Mouse (Mus musculus) fat pad, adult 2 months (tissue): ENCODE results near the gene Dhx30.
"Not testable (repeated sequence)": the region's sequence is repeated elsewhere in the genome, so short reads cannot be mapped to it uniquely, and the experiment has no call there.

Experiments
- DNase-seq: peaks from one replicate; pipeline ENCODE4 v3.0.0-alpha.2; 2011; ENCODE audit warnings: low read depth, low spot score; ENCODE audit errors: extremely low read depth

Dhx30 gene

DNA sequence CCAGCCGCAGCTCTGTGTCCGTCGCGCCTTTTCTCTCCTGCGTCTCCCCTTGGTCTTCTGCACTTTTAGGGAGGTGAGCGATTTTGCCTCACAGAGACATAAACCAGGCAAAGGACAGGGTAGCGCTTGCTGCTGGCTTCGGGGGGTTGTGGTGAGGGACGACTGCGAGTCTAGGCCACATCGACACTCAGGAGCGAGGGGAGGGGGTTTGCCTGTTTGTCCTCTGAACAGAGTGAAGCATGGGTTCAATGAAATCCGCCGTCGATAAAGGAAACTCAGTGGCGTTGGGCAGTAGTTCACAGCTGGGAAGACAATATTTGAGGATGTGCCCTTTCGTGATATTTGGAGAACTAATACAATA is at the start of gene Dhx30:
TSS of gene Dhx30 (minus strand) at position 52 of the 361 bp plus-strand sequence.
- no peak for DNase-seq

DNA sequence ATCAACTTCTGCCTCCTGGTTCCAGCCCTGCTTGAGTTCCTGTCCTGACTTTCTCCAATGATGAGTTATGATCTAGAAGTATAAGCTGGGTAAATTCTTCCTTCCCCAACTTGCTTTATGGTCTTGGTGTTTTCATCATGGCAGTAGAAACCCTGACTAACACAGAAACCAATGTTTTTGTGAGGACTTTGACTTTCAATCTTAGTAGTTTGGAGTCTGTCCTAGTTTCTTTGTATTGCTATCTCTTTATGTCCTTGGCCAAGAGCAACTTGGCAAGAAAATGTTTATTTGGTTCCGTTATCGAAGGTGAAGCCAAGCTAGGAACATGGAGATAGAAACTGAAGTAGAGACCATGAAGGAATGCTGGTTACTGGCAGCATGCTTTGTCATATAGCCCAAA is 45.4 kb upstream of the Dhx30 start:
- DNase-seq = no peak

DNA sequence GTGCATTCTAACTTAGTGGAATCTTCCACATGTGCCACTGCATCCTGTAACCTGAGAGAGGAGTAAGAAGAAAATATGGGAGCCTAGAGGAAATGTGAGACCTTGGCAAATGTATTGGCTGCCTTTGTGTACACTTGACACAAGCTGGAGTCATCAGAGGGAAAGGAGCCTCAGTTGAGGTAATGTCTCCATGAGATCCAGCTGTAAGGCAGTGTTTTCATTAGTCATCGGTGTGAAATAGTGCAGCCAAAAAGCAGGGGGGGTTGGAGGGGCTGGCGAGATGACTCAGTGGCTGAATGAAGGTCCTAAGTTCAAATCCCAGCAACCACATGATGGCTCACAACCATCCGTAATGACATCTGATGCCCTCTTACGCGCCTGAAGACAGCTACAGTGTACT is 44.8 kb upstream of the Dhx30 start:
- no peak for DNase-seq

DNA sequence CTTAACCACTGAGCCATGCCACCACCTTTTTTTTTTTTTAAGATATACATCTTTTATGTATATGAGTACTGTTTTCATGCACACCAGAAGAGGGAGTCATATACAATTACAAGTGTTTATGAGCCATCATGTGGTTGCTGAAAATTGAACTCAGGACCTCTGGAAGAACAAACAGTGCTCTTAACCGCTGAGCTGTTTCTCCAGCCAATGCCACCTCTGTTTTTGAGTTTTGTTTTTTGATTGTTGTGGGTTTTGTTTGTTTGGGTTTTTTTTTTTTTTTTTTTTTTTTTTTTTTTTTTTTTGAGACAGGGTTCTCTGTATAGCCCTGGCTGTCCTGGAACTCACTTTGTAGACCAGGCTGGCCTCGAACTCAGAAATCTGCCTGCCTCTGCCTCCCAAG is 42.9 kb upstream of the Dhx30 start:
- DNase-seq = not testable (repeated sequence)

DNA sequence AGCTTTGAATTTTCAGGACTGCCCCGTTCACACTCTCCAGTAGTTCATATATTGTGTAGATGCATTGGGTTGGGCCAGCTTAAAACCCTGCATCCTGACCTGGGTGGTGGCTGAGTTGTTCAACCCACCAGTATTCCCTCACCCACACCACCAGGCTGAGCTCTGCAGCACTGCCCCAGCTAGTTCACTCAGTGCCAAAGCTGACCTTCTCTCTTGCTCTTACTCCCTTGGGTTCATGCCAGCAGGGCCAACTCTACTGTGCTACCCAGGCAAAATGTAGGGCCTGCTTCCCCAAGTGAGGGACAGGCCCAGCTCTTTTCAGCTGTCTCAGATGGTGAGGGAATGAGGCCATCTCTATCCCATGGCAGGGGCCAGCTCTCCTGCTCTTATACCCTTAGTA is 41.4 kb upstream of the Dhx30 start:
- no peak for DNase-seq

DNA sequence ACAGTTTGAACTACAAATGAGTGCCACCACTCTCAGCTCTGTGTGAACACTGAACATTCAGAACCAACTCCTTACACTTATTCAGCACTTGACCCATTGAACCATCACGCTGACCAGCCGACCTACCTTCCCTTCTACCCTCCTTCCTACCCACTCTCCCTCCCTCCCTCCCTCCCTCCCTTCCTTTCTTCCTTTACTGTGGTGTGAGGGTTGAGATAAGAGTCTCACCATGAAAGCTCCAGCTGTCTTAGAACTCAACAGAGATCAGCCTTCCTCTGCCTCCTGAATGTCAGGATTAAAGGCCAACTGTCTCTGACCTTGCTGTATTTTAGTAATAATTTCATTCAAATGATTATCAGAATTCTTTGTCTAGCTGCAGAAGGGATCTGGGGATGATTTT is 31.0 kb upstream of the Dhx30 start:
- no peak for DNase-seq

DNA sequence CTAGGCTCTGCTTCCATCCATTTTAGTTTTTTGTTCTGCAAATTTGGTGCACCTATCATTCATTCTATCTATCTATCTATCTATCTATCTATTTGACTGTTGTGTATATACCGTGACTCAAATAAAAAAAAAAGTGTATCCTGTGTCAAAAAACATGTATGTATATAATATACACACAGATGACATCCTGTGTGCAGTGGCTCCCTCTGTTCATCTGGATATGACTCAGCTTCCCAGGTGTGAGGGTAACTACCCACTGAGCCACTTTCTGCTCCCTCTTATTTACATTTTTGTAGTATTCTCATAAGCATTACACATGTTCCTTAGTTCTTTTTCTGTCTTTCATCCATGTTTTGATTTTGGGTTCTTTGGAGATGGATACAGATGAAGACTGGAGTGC is 24.5 kb upstream of the Dhx30 start:
- DNase-seq = no peak

DNA sequence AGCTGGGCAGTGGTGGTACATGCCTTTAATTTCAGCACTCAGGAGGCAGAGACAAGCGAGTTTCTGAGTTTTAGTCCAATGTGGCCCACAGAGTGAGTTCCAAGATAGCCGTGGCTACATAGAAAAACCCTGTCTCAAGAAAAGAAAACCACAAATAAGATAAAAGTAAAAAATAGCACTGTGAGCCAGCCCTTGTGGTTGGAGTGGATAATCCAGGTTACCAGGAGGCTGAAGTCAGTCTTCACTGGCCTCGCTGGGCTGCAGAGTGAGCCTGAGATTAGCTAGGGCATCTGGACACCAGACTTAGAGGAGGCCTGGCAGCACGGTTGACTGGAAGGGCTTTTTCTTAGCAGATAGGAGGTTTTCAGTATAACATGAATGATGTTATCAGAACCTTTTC is 21.5 kb upstream of the Dhx30 start:
- DNase-seq = no peak

DNA sequence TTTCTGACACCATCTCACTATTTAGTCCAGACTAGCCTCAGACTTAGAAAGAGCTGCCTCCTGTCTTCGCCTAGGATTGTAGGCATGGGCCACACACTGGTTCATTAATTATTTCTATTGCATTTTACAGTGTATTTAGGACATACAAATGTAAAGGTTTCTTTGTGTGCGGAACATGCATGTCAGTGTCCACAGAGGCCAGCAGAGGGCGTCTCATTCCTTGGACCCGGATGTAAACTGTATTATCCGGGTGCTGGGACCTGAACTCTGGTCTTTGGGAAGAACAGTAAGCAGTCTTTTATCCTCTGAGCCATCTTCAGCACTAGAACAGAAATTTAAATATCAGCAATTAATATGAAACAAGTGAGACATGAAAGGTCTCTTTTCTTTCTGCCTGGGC is 16.5 kb upstream of the Dhx30 start:
- DNase-seq = no peak

DNA sequence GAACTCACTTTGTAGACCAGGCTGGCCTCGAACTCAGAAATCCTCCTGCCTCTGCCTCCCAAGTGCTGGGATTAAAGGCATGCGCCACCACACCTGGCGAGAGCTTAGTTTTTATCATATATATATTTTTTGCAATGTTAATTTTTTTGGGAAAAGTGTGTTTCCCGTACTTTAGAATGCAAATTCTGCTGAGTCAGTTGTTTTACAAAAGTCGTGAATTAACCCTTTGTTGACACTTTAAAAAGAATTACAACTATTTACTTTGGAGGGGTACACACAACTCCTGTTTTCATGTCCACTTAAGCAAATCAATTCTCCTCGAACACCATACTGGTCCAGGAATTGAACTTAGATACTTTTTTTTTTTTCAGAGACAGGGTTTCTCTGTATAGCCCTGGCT is 15.3 kb upstream of the Dhx30 start:
- DNase-seq = no peak

DNA sequence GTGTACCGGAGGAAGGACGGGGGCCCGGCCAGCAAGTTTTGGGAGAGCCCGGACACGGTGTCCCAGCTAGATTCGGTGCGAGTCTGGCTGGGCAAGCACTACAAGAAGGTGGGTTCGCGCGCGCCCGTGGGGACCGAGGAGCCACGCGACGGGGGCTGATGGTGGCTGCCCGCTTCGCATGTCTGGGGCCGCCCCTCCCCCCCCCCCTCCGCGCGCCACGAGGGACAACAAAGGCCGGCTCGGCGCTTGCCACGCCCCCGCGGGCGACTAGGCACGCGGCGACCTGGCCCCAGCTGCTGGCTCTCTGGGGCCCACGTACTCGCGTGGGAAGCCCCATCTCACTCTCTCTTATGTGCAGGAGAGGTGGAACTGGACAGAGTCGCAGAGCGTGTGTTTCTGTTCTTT is 14.6 kb upstream of the Dhx30 start:
- DNase-seq = no peak

DNA sequence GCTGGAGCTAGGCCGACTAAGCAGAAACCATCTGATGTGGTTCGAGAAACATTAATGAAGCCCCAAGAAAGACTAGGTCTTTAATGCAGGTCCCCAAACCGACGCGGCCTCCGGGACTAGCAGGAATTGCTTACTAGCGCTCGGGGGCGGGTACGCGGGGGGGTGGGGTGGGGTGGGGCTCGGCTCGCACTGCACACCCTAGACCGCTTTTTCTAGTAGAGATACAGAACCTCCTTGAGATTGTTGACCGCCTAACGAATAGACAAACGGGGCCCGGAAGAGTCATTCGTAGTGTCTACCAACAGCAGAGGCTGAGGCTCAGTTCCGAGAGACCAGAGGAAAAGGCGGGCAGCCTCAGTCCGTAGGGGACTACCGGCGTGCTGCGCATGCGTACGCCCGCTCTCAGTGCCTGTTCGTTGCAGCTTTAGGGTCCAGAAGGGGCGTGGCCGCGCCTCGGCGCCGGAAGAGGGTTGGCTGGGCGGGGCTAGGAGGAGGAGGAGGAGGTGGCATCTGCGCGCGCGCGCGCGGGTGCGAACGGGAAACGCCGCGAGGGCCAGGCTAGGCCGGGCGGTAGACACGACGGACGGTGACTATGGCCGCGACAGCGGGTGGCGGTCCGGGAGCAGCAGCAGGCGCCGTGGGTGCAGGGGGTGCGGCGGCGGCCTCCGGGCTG is 14.0 kb upstream of the Dhx30 start:
- DNase-seq = peak; percentile 45

DNA sequence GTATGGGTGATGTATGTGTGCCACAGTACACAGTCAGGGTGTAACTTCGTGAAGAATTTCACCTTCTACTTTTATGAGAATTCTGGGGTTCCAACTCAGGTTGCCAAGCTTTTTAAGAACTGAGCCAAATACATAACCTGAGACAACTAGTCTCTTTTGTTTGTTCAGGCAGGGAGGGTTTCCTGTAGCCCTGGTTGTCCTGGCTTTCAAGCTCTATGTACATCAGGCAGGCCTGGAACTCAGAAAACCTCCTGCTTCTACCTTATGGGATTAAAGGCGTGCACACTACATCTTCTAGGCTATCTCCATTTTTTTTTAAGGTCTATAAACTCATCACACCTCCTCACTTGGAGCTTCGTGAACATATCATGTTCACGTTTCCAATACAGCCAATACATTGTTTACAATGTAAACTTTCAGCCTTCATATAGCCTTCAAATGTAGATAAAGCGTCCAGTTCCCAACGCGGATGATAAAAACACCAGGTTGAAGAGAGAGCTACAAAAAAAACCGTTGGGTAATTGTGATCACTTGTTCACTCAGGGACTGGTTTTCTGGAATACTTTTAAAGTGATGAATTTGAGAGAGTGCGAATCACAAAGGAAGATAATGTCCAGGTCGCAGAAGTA is 13.4 kb upstream of the Dhx30 start:
- no peak for DNase-seq

DNA sequence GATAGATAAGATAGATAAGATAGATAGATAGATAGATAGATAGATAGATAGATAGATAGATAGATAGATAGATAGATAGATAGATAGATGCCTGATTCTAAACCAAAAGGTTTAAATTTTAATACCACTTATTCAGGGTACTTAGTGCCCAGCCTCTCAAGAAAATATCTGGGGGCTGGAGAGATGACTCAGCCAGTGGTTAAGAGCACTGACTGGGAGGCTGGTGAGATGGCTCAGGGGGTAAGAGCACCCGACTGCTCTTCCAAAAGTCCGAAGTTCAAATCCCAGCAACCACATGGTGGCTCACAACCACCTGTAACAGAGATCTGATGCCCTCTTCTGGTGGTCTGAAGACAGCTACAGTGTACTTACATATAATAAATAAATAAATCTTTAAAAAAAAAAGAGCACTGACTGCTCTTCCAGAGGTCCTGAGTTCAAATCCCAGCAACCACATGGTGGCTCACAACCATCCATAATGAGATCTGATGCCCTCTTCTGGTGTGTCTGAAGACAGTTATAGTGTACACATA is 6.4 kb upstream of the Dhx30 start:
- not testable (repeated sequence) for DNase-seq

DNA sequence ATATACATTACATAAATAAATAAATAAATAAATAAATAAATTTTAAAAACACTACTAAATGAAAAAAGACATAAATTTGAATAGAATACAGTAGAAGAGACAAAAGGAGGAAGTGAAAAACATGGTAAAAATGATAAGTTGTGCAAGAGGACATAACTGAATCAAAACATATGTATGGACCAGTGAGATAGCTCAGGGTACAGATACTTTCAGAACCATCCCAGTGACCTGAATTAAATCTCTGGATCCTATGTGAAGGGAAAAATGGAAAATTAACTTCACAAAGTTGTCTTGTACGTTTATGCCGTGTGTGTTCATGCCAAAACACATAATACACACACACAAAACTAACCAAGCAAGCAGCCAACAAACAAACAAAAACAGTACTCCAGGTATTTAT is 5.7 kb upstream of the Dhx30 start:
- no peak for DNase-seq

DNA sequence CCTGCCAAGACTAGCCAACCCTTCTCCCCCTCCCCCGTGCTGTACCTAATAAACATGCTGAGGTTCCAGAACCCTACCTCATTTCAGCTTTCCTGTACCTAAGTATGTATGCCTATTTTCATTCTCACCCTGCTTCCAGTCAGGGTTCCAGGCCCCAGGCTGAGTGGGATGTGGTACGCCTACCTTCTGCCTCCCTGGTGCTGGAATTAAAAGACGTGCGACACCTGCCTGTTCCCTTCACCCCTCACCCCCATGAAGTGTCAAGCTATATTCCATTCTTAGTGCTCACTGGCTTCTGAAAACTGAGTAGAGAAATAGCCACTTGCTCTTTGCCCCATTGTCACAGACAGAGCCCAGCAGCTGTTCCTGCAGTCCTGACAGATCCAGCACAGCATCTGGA is 3.8 kb upstream of the Dhx30 start:
- DNase-seq = no peak

DNA sequence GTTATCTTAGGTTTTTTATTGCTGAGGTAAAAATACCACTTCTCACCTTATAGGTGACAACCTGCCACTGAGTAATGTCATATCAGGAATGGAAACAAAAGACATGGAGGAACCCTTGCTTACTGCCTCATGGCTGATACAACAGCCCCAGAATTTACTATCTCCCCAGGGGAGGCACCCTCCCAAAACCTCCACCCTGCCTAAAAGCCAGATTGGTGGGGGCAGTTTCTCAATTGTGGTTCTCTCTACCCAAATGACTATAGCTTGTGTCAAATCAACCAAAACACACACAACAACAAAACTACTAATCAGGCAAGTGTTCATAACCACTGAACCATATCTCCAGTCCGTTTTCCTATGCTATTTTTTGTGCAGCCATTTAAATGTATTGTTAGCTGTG is 619 bp upstream of the Dhx30 start:
- DNase-seq = no peak

DNA sequence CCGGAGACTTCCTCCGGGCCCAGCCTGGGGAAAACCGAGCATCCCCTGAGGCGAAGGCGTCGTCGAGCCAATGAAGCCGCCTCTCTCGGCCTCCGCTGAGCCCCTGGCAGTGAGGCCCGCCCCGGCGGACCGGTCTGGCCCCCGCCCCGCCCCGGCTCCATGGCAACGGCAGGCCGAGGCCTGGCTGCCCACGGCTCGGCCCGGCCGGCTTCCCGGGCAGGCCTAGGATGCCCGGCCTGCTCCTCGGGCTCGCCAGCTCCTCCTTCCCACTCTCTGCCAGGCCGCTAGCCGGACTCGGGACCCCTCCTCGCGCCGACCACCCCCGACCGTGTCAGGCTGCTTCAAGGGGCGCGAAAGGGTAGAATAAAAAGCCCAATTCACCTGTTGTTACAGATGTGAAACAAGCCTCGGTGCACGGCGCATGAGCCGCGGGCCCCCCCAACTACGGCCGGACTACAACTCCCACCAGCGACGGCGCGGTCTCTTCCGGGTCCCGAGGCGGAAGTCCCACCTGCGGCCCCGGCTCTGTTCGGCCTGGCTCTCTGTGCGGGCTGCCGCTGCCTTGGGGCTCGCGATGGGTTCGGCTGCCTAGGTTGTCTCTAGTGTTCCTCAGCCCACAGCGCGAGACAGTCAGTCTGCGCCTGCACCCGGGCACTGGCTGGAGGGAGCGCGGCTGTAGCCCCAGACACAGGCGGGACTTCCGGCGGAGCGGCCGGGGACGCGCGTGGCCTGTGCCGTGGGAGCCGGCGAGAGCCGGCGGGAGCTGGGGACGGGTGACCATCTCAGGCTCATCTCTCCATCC is 452 bp downstream of the Dhx30 start, which contains the start of gene Smarcc1:
TSS of gene Smarcc1 (plus strand) at position 732 of the 802 bp plus-strand sequence.
- DNase-seq = peak; percentile 13

DNA sequence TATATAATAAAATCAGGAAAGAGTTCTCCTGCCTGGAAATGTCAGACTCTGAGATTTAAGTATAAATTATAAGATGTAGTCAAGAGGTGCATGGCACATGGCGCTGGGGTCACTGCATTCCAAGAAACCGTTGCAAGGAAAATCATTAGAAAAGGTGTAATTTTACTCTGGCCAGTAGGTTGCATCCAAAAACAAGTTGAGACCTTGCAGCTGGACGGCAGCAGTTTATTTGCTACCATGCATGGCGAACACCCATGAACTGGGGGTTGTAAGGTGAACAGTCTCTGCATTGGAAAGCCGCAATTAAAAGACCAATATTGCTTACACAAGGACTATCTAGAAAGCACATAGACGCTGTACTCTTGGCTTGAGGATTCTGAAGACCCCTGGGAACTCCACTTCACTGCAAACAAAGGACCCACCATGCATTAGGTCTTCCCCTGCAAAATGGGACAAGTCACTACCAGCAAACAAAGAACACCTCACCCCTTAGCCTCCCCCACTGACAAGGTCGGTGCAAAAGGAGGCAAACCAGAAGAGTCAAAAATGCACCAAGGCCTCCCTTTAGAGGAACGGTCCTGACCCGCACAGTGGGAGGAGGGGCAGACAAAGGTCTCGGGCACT is 1.2 kb downstream of the Dhx30 start:
- DNase-seq = no peak

DNA sequence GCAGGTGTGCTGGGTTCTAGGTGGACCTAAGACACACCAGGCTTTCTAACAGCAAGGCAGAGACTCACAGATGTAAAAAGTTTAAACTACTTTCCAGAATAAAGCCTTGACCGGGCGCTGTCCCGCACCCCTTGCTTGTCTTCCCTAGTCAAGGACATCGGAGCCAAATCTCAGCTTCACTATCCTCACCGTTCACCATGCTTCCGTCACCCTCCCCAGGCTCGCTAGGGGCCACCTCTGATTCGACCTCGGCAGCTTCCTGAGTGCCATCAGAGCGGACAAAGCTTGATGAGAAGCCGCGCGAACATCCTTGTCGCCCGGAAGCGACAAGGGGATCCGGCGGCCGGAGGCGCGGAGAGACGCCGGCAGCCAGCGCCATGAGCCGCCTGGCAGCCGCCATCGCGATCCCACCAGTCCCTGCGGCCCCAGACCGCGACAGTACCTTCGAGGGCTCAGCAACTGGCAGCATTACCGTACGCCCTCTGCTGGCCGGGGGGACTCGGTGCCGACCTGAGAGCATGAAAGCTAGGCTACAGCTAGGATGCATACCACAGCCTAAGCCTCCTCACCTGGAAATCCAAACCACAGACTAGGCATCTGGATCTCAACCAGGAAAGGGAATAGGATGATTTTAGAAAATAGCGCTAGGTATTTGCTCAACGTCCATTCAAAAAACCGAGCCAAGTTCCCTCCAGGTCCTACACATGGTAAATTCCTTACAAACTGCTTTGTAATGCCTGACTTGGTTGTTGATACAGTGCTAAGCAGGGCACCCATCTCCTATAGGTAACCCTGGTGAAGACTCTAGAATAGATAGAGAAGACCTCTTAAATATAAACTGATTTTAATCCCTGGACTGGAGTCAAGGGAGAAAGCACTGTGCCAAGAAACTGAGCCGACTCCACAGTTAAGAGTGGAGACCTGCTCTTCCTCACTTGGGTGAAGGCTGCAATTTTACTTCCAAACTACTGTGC is 16.7 kb downstream of the Dhx30 start:
- peak; percentile 23 for DNase-seq
